Mouse (Mus musculus) stomach, postnatal 0 days (tissue): Measurements from ENCODE around the gene Gm10840.

Source experiments
- CTCF ChIP-seq: IDR thresholded peaks from 2 replicates; pipeline ENCODE4 v1.5.1; 2016; ENCODE audit warnings: antibody characterized with exemption, low read depth, mild to moderate bottlenecking, moderate library complexity
- EP300 ChIP-seq: optimal IDR thresholded peaks from 2 replicates; pipeline ENCODE3; 2016; ENCODE audit warnings: antibody characterized with exemption

- TF ChIP-seq CTCF (no peak), EP300 (no peak)
Measured at GRCm38 (mm10) chr11:106191716-106192115, 31.1 kb downstream of the Gm10840 start.
